8 mouse cellular contexts compared by ENCODE assay signal in the genomic region with DNA sequence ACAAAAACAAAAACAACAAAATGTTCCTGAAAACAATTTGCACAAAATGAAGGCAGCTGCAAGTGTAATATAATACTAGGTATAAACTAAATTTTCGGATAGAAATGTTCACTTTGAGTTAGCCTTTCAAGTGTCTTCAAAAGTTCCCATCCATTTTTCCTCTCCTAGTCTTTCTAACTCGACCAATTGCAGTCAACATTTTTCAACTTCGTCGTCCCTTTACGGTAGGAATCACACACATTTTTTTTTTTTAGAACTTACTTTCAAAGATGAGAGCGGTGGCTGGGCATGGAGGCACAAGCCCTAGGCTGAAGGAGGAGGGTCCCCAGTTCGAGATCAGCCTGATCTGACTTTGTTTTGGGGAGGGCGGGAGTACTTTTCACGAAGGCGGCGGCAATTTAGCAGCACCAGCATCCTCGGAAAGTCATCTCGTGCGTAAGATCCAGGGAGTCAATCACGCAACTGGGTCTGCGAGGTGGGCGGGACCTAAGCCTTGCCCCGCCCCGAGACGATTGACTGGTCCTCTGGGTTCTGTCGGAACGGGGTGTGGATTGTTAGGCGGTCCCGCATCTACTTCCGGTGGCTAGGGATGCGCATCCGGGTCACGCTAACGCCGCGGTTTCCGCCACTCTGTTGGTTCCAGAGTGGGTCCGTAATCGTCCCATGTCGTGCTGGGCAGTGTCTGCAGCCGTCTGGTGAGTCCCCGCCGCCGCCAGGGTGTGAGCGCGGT. TPM values are rescaled to one million over a fixed set of nuclear protein-coding genes. Genes with fewer than 3 reads are reported as not detected.
DNase-seq lines count a peak whose midpoint lies in the region; ATAC-seq and TF ChIP-seq lines count a peak whose summit lies in the region.

A gene (plus strand): TSS at position 527 of the 730 bp plus-strand sequence.

- no peaks in the 10 kb centered on the region for H3K27me3 ChIP-seq in forebrain, embryonic 10.5 days (ENCODE audit: poor library complexity, severe bottlenecking)
- H3K27me3 ChIP-seq in heart, embryonic 15.5 days = no peaks in the 10 kb centered on the region
- no peaks in the 10 kb centered on the region for H3K27me3 ChIP-seq in liver, embryonic 14.5 days (ENCODE audit: control insufficient read depth, insufficient read depth, low read length)
- no peaks in the 10 kb centered on the region for H3K27me3 ChIP-seq in neural tube, embryonic 11.5 days (ENCODE audit: control insufficient read depth, insufficient read depth, low read length)
- H3K27me3 ChIP-seq in stomach, postnatal 0 days (ENCODE audit: control insufficient read depth, insufficient read depth, low read length) = no peaks in the 10 kb centered on the region

- H3K4me1 ChIP-seq in forebrain, embryonic 10.5 days = peaks cover 23% of the 10 kb centered on the region
- peaks cover 7% of the 10 kb centered on the region for H3K4me1 ChIP-seq in heart, embryonic 15.5 days (replicated peaks)
- peaks cover 4 to 8% of the 10 kb centered on the region in 2 experiments; a peak in 3 of 4 replicates for H3K4me1 ChIP-seq in liver, embryonic 14.5 days (replicated peaks; ENCODE audit: control insufficient read depth in 2 of 2, insufficient read depth in 2 of 2, low read length in 1 of 2)
- no peaks in the 10 kb centered on the region for H3K4me1 ChIP-seq in neural tube, embryonic 11.5 days (ENCODE audit: control insufficient read depth, insufficient read depth, low read length)
- no peaks in the 10 kb centered on the region for H3K4me1 ChIP-seq in stomach, postnatal 0 days (replicated peaks; ENCODE audit: control insufficient read depth, insufficient read depth)

- peak within 1 kb of the TSS; percentile 90 for H3K4me2 ChIP-seq in heart, embryonic 15.5 days
- H3K4me2 ChIP-seq in liver, embryonic 14.5 days (ENCODE audit: low read depth) = peak within 1 kb of the TSS; percentile 82
- peak within 1 kb of the TSS; percentile 90 for H3K4me2 ChIP-seq in neural tube, embryonic 11.5 days (ENCODE audit: low read depth)
- peak within 1 kb of the TSS; percentile 91 for H3K4me2 ChIP-seq in stomach, postnatal 0 days (replicated peaks; ENCODE audit: low read depth)

- ATAC-seq in heart, embryonic 15.5 days (replicated peaks; ENCODE audit: insufficient number of reproducible peaks, insufficient read depth, low FRiP score, low read depth) = peak; percentile 96
- peak; percentile 98 for ATAC-seq in liver, embryonic 14.5 days (ENCODE audit: insufficient read depth)
- peak; percentile 97 for ATAC-seq in neural tube, embryonic 11.5 days (ENCODE audit: insufficient read depth, low FRiP score, low TSS enrichment)
- ATAC-seq in stomach, postnatal 0 days (ENCODE audit: low FRiP score, low TSS enrichment) = peak; percentile 99

- peak within 1 kb of the TSS; percentile 93 for H3K27ac ChIP-seq in forebrain, embryonic 10.5 days
- H3K27ac ChIP-seq in heart, embryonic 15.5 days = peak within 1 kb of the TSS; percentile 92
- peak within 1 kb of the TSS; percentile 59 for H3K27ac ChIP-seq in liver, embryonic 14.5 days
- peak within 1 kb of the TSS; percentile 72; the same call in 1 of the 2 replicates for H3K27ac ChIP-seq in neural tube, embryonic 11.5 days (ENCODE audit: low read depth, low read length)
- peak within 1 kb of the TSS; percentile 85 for H3K27ac ChIP-seq in stomach, postnatal 0 days (replicated peaks)

- WGBS in forebrain, embryonic 10.5 days = under 1% methylated on average over 41 of the region's 41 CpGs
- under 1% methylated on average over 41 of the region's 41 CpGs for WGBS in heart, embryonic 15.5 days
- 1% methylated on average over 41 of the region's 41 CpGs for WGBS in liver, embryonic 14.5 days (ENCODE audit: insufficient replicate concordance)
- under 1% methylated on average over 41 of the region's 41 CpGs for WGBS in neural tube, embryonic 11.5 days
- under 1% methylated on average over 41 of the region's 41 CpGs for WGBS in stomach, postnatal 0 days

- DNase-seq in CD8-positive naive resting alpha-beta T cell, adult 2 months (ENCODE audit: low read depth in 2 of 2, low spot score in 2 of 2) = peak; percentile 82 to 90
- peak; percentile 92 for DNase-seq in c-Kit-positive CD71-negative TER-119-negative erythroid progenitor cells, embryonic 14.5 days (ENCODE audit: low read depth)
- peak; percentile 96 for DNase-seq in forebrain, embryonic 10.5 days (ENCODE audit: extremely low spot score, low spot score)
- DNase-seq in kidney, postnatal 25 days = peak; percentile 96 to 98
- DNase-seq in liver, embryonic 14.5 days (ENCODE audit: low read depth in 3 of 3, low spot score in 3 of 3) = peak; percentile 95 to 96 (median 96)
- DNase-seq in neural tube, embryonic 11.5 days (ENCODE audit: low spot score) = peak; percentile 97
- DNase-seq in stomach, postnatal 0 days (ENCODE audit: low spot score) = peak; percentile 93

- peak within 1 kb of the TSS; percentile 94 for H3K9ac ChIP-seq in heart, embryonic 15.5 days
- H3K9ac ChIP-seq in liver, embryonic 14.5 days (replicated peaks) = peak within 1 kb of the TSS; percentile 94
- peak within 1 kb of the TSS; percentile 92 for H3K9ac ChIP-seq in neural tube, embryonic 11.5 days (ENCODE audit: low read length)
- H3K9ac ChIP-seq in stomach, postnatal 0 days (ENCODE audit: low read length) = peak within 1 kb of the TSS; percentile 89

- peak within 1 kb of the TSS; percentile 98 for H3K4me3 ChIP-seq in forebrain, embryonic 10.5 days
- peak within 1 kb of the TSS; percentile 100 for H3K4me3 ChIP-seq in heart, embryonic 15.5 days
- H3K4me3 ChIP-seq in liver, embryonic 14.5 days (ENCODE audit: insufficient read depth in 1 of 2, low read depth in 2 of 2, low read length in 2 of 2) = peak within 1 kb of the TSS; percentile 78 to 92
- H3K4me3 ChIP-seq in neural tube, embryonic 11.5 days (ENCODE audit: low read depth, low read length) = peak within 1 kb of the TSS; percentile 92
- peak within 1 kb of the TSS; percentile 88 for H3K4me3 ChIP-seq in stomach, postnatal 0 days (ENCODE audit: low read depth, low read length)

- no peaks in the 10 kb centered on the region for H3K9me3 ChIP-seq in forebrain, embryonic 10.5 days
- H3K9me3 ChIP-seq in heart, embryonic 15.5 days (replicated peaks) = no peaks in the 10 kb centered on the region
- H3K9me3 ChIP-seq in liver, embryonic 14.5 days (ENCODE audit: control insufficient read depth, low read length) = no peaks in the 10 kb centered on the region
- H3K9me3 ChIP-seq in neural tube, embryonic 11.5 days (ENCODE audit: control insufficient read depth, low read length) = no peaks in the 10 kb centered on the region
- no peaks in the 10 kb centered on the region for H3K9me3 ChIP-seq in stomach, postnatal 0 days (ENCODE audit: control insufficient read depth, low read length)

- 0 out of 2 replicates have a peak, but pooled peaks have one; percentile 7 for TF ChIP-seq CTCF in liver, embryonic 14.5 days (IDR thresholded peaks at IDR 0.05; ENCODE audit: low read depth)
- TF ChIP-seq CTCF in stomach, postnatal 0 days (IDR thresholded peaks at IDR 0.05; ENCODE audit: low read depth) = 0 out of 2 replicates have a peak, but pooled peaks have one; percentile 7

- TF ChIP-seq EP300 in liver, embryonic 14.5 days (IDR thresholded peaks at IDR 0.05; ENCODE audit: low read depth) = no peak
- no peak for TF ChIP-seq EP300 in stomach, postnatal 0 days (optimal IDR thresholded peaks at IDR 0.05)

- H3K36me3 ChIP-seq in forebrain, embryonic 10.5 days (replicated peaks) = peaks cover 26% of the 10 kb centered on the region
- peaks cover 11% of the 10 kb centered on the region; the same call in 1 of the 2 replicates for H3K36me3 ChIP-seq in heart, embryonic 15.5 days
- peaks cover 10% of the 10 kb centered on the region for H3K36me3 ChIP-seq in liver, embryonic 14.5 days (replicated peaks; ENCODE audit: control insufficient read depth, insufficient read depth, low read depth)
- no peaks in the 10 kb centered on the region for H3K36me3 ChIP-seq in neural tube, embryonic 11.5 days (ENCODE audit: control insufficient read depth, insufficient read depth, low read length)
- H3K36me3 ChIP-seq in stomach, postnatal 0 days (ENCODE audit: control insufficient read depth, insufficient read depth, low read length) = peaks cover 3% of the 10 kb centered on the region; the same call in 1 of the 2 replicates

RNA-seq across cellular contexts. Expression of the gene that starts here (rescaled TPM):
- polyA plus RNA-seq in forebrain, embryonic 10.5 days (2016; fragmentation: Nextera tagmentation; extraction: Ambion mirVana) = 35.6 and 39.1 TPM in 2 replicates
- 17.4 and 22.0 TPM in 2 replicates for polyA plus RNA-seq in heart, embryonic 15.5 days (2015; fragmentation: Nextera tagmentation; extraction: Ambion mirVana)
- 11.5 and 12.0 TPM in 2 replicates for polyA plus RNA-seq in liver, embryonic 14.5 days (2012; rRNA removed)
- polyA plus RNA-seq in liver, embryonic 14.5 days (2014; fragmentation: Nextera tagmentation; extraction: Ambion mirVana) = 13.5 and 14.6 TPM in 2 replicates
- 28.4 TPM in 2 replicates for polyA plus RNA-seq in neural tube, embryonic 11.5 days (2014; fragmentation: Nextera tagmentation; extraction: Ambion mirVana)
- polyA plus RNA-seq in stomach, postnatal 0 days (2015; fragmentation: Nextera tagmentation; extraction: Ambion mirVana) = 9.9 and 10.4 TPM in 2 replicates

Comparison
In these comparisons a context has a peak if more than half of its experiments do, and no peak if none do; other contexts are left out.
1. Peak in every context shown above with its lines: DNase-seq, ATAC-seq, H3K4me3 ChIP-seq and H3K27ac ChIP-seq.